Mouse (Mus musculus): Measurements from ENCODE around the gene Zmynd8. TPM values are rescaled to one million over a fixed set of nuclear protein-coding genes. Genes with fewer than 3 reads are reported as not detected.

Gene Zmynd8
- total RNA-seq, 1 experiment = 49.7 TPM

GRCm38 (mm10) chr2:165825261-165825900 is 73.4 kb downstream of the Zmynd8 start:
- in situ Hi-C loops (cut with MboI; ENCODE audit: low sequenced_read_pairs in 2 of 2, unreplicated experiment in 2 of 2) = loop anchor here in 1 of 2 experiments (10.0 kb wide), 1 partner anchor 79 kb away; no protein-coding TSS in a partner anchor
- Histone ChIP-seq H3K36me3 (ENCODE audit: control insufficient read depth, insufficient read depth, low read length, poor library complexity, severe bottlenecking) (peaks cover 64% of the 10 kb centered on the region), H3K9me3 (ENCODE audit: control insufficient read depth, insufficient read depth, low read depth, low read length) (no peaks in the 10 kb centered on the region), H3K4me3 (ENCODE audit: insufficient read depth in 1 of 2, low read depth in 1 of 2, low read length in 2 of 2, poor library complexity in 1 of 2, severe bottlenecking in 1 of 2) (no peak overlapping the region), H3K9ac (ENCODE audit: insufficient read depth, low read depth, low read length, poor library complexity, severe bottlenecking) (no peak overlapping the region), H3K27ac (ENCODE audit: insufficient read depth, low read depth, low read length, poor library complexity, severe bottlenecking) (peak overlapping the region; percentile 13; the same call in 1 of the 2 replicates), H3K4me1 (ENCODE audit: control insufficient read depth in 2 of 2, insufficient read depth in 2 of 2, low read length in 2 of 2, poor library complexity in 1 of 2) (peaks cover 5 to 32% of the 10 kb centered on the region in 2 experiments; a peak in 2 of 4 replicates)
- no peak for DNase-seq (ENCODE audit: low read depth, low spot score)
- TF ChIP-seq MAFK (IDR thresholded peaks at IDR 0.05; ENCODE audit: insufficient read depth, low read depth, low read length) (no peak), CHD2 (IDR thresholded peaks at IDR 0.05; ENCODE audit: low read depth, low read length) (no peak), HCFC1 (IDR thresholded peaks at IDR 0.05; ENCODE audit: borderline replicate concordance, insufficient read depth, low read length) (no peak), ZC3H11A (IDR thresholded peaks at IDR 0.05; ENCODE audit: borderline replicate concordance, low read depth, low read length) (no peak), ZNF384 (IDR thresholded peaks at IDR 0.05; ENCODE audit: low read depth, low read length) (no peak)

DNA sequence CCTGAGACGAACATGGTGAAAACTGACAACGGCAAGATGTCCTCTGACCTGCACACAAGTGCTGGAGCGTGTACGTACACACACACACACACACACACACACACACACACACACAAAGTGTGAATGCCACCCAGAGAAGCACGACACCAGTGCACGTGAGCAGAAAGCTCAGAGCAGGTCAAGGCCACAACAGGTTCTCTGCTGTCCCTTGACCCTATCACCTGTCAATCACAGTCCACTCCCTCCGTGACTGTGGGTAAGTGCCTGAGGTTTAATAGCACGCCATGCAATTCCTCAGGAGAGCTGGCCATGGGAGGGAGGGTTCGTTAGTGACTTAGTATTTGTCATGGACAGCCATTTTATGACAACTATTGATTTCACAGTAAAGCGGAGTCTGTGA is 74.0 kb downstream of the Zmynd8 start:
- H3K36me3 ChIP-seq (ENCODE audit: control insufficient read depth, insufficient read depth, low read length, poor library complexity, severe bottlenecking) = peaks cover 64% of the 10 kb centered on the region
- no peak for TF ChIP-seq ZC3H11A (IDR thresholded peaks at IDR 0.05; ENCODE audit: borderline replicate concordance, low read depth, low read length)
- peak; percentile 6; the same call in 1 of the 2 replicates for TF ChIP-seq CHD2 (IDR thresholded peaks at IDR 0.05; ENCODE audit: low read depth, low read length)
- peak overlapping the region; percentile 26; the same call in 1 of the 2 replicates for H3K27ac ChIP-seq (ENCODE audit: insufficient read depth, low read depth, low read length, poor library complexity, severe bottlenecking)
- in situ Hi-C loops (cut with MboI; ENCODE audit: low sequenced_read_pairs in 2 of 2, unreplicated experiment in 2 of 2) = loop anchor here in 1 of 2 experiments (10.0 kb wide), 1 partner anchor 80 kb away; no protein-coding TSS in a partner anchor
- DNase-seq (ENCODE audit: low read depth, low spot score) = no peak
- H3K4me1 ChIP-seq (ENCODE audit: control insufficient read depth in 2 of 2, insufficient read depth in 2 of 2, low read length in 2 of 2, poor library complexity in 1 of 2) = peaks cover 7 to 32% of the 10 kb centered on the region in 2 experiments; a peak in 3 of 4 replicates
- no peaks in the 10 kb centered on the region for H3K9me3 ChIP-seq (ENCODE audit: control insufficient read depth, insufficient read depth, low read depth, low read length)
- no peak overlapping the region for H3K4me3 ChIP-seq (ENCODE audit: insufficient read depth in 1 of 2, low read depth in 1 of 2, low read length in 2 of 2, poor library complexity in 1 of 2, severe bottlenecking in 1 of 2)
- no peak overlapping the region for H3K9ac ChIP-seq (ENCODE audit: insufficient read depth, low read depth, low read length, poor library complexity, severe bottlenecking)

- no peak overlapping the region for H3K4me3 ChIP-seq (ENCODE audit: insufficient read depth in 1 of 2, low read depth in 1 of 2, low read length in 2 of 2, poor library complexity in 1 of 2, severe bottlenecking in 1 of 2)
- H3K9me3 ChIP-seq (ENCODE audit: control insufficient read depth, insufficient read depth, low read depth, low read length) = no peaks in the 10 kb centered on the region
- in situ Hi-C loops (cut with MboI; ENCODE audit: low sequenced_read_pairs in 2 of 2, unreplicated experiment in 2 of 2) = loop anchor here in 1 of 2 experiments (10.0 kb wide), 1 partner anchor 82 kb away; no protein-coding TSS in a partner anchor
- TF ChIP-seq ZNF384 (IDR thresholded peaks at IDR 0.05; ENCODE audit: low read depth, low read length) (no peak), ZC3H11A (IDR thresholded peaks at IDR 0.05; ENCODE audit: borderline replicate concordance, low read depth, low read length) (no peak), CHD2 (IDR thresholded peaks at IDR 0.05; ENCODE audit: low read depth, low read length) (no peak), HCFC1 (IDR thresholded peaks at IDR 0.05; ENCODE audit: borderline replicate concordance, insufficient read depth, low read length) (no peak), MAFK (IDR thresholded peaks at IDR 0.05; ENCODE audit: insufficient read depth, low read depth, low read length) (no peak)
- DNase-seq (ENCODE audit: low read depth, low spot score) = no peak
- H3K9ac ChIP-seq (ENCODE audit: insufficient read depth, low read depth, low read length, poor library complexity, severe bottlenecking) = no peak overlapping the region
- peak overlapping the region; percentile 40 for H3K27ac ChIP-seq (ENCODE audit: insufficient read depth, low read depth, low read length, poor library complexity, severe bottlenecking)
- H3K36me3 ChIP-seq (ENCODE audit: control insufficient read depth, insufficient read depth, low read length, poor library complexity, severe bottlenecking) = peaks cover 71% of the 10 kb centered on the region
- peaks cover 4 to 36% of the 10 kb centered on the region in 2 experiments; a peak in 3 of 4 replicates for H3K4me1 ChIP-seq (ENCODE audit: control insufficient read depth in 2 of 2, insufficient read depth in 2 of 2, low read length in 2 of 2, poor library complexity in 1 of 2)
Measured at GRCm38 (mm10) chr2:165822478-165822877, 76.3 kb downstream of the Zmynd8 start.

- H3K9me3 ChIP-seq (ENCODE audit: control insufficient read depth, insufficient read depth, low read depth, low read length) = no peaks in the 10 kb centered on the region
- H3K9ac ChIP-seq (ENCODE audit: insufficient read depth, low read depth, low read length, poor library complexity, severe bottlenecking) = no peak overlapping the region
- no peak overlapping the region for H3K4me3 ChIP-seq (ENCODE audit: insufficient read depth in 1 of 2, low read depth in 1 of 2, low read length in 2 of 2, poor library complexity in 1 of 2, severe bottlenecking in 1 of 2)
- TF ChIP-seq HCFC1 (IDR thresholded peaks at IDR 0.05; ENCODE audit: borderline replicate concordance, insufficient read depth, low read length) (no peak), ZC3H11A (IDR thresholded peaks at IDR 0.05; ENCODE audit: borderline replicate concordance, low read depth, low read length) (no peak), CHD2 (IDR thresholded peaks at IDR 0.05; ENCODE audit: low read depth, low read length) (no peak), ZNF384 (IDR thresholded peaks at IDR 0.05; ENCODE audit: low read depth, low read length) (no peak), MAFK (IDR thresholded peaks at IDR 0.05; ENCODE audit: insufficient read depth, low read depth, low read length) (no peak)
- in situ Hi-C loops (cut with MboI; ENCODE audit: low sequenced_read_pairs in 2 of 2, unreplicated experiment in 2 of 2) = loop anchor here in 1 of 2 experiments (10.0 kb wide), 1 partner anchor 83 kb away; no protein-coding TSS in a partner anchor
- H3K36me3 ChIP-seq (ENCODE audit: control insufficient read depth, insufficient read depth, low read length, poor library complexity, severe bottlenecking) = peaks cover 73% of the 10 kb centered on the region
- peaks cover 4 to 36% of the 10 kb centered on the region in 2 experiments; a peak in 3 of 4 replicates for H3K4me1 ChIP-seq (ENCODE audit: control insufficient read depth in 2 of 2, insufficient read depth in 2 of 2, low read length in 2 of 2, poor library complexity in 1 of 2)
- H3K27ac ChIP-seq (ENCODE audit: insufficient read depth, low read depth, low read length, poor library complexity, severe bottlenecking) = no peak overlapping the region
- no peak for DNase-seq (ENCODE audit: low read depth, low spot score)
Measured at GRCm38 (mm10) chr2:165821671-165822070, 77.1 kb downstream of the Zmynd8 start.

Data from ES-E14 (cell line).